Mouse (Mus musculus) myocyte (in vitro differentiated cells): ENCODE results near the gene Rc3h1. TPM values are rescaled to one million over a fixed set of nuclear protein-coding genes. Genes with fewer than 3 reads are reported as not detected.
A peak's percentile ranks its signal among the peaks of the same experiment; 100 is the strongest.

Source experiments
- H3K27me3 ChIP-seq: one replicate; pipeline ENCODE4 v1.6.1; 2011; ENCODE audit not compliant: control insufficient read depth, insufficient read depth, insufficient read length
- H3K36me3 ChIP-seq: one replicate; pipeline ENCODE4 v1.6.1; 2011; ENCODE audit not compliant: control insufficient read depth, insufficient read depth
- H3K4me2 ChIP-seq: one replicate; pipeline ENCODE4 v1.6.1; 2011; ENCODE audit warnings: low read depth, control low read depth
- H3K4me3 ChIP-seq: one replicate; pipeline ENCODE4 v1.5.1; 2011; ENCODE audit warnings: mild to moderate bottlenecking, control low read depth, moderate library complexity
- H3K79me2 ChIP-seq: one replicate; pipeline ENCODE4 v1.6.1; 2011; ENCODE audit not compliant: control insufficient read depth, insufficient read depth
- H3ac ChIP-seq: one replicate; pipeline ENCODE4 v1.6.1; 2011; ENCODE audit not compliant: control insufficient read depth, insufficient read length
- CEBPB ChIP-seq: IDR thresholded peaks from 2 replicates; pipeline ENCODE4 v1.6.1; 2011; ENCODE audit warnings: mild to moderate bottlenecking, moderate library complexity; ENCODE audit not compliant: poor library complexity, insufficient read depth, severe bottlenecking
- E2F4 ChIP-seq: IDR thresholded peaks from one replicate; pipeline ENCODE4 v1.6.1; 2011; ENCODE audit warnings: mild to moderate bottlenecking, control low read depth, moderate library complexity; ENCODE audit not compliant: insufficient read depth
- MAX ChIP-seq: IDR thresholded peaks from one replicate; pipeline ENCODE4 v1.6.1; 2011; ENCODE audit warnings: low read depth, mild to moderate bottlenecking, control low read depth
- MYOD1 ChIP-seq, 3 experiments: IDR thresholded peaks; one replicate each; pipeline ENCODE4 v1.6.1; 2011; ENCODE audit warnings: control low read depth in 2 of 3, low read depth in 2 of 3, mild to moderate bottlenecking in 2 of 3, moderate library complexity in 1 of 3; ENCODE audit not compliant: insufficient read length in 2 of 3, control insufficient read depth in 1 of 3
- MYOG ChIP-seq, 3 experiments: IDR thresholded peaks; one replicate each; pipeline ENCODE4 v1.6.1; 2011; ENCODE audit warnings: control low read depth in 2 of 3, low read depth in 2 of 3, mild to moderate bottlenecking in 2 of 3; ENCODE audit not compliant: insufficient read length in 2 of 3, control insufficient read depth in 1 of 3, insufficient read depth in 1 of 3
- POLR2A ChIP-seq: IDR thresholded peaks from one replicate; pipeline ENCODE4 v1.6.1; 2011; ENCODE audit warnings: low read depth, mild to moderate bottlenecking, control low read depth, moderate library complexity; ENCODE audit not compliant: insufficient read length
- POLR2AphosphoS2 ChIP-seq: IDR thresholded peaks from one replicate; pipeline ENCODE4 v1.6.1; 2011; ENCODE audit warnings: low read depth, control low read depth; ENCODE audit not compliant: insufficient read length
- REST ChIP-seq: IDR thresholded peaks from one replicate; pipeline ENCODE4 v1.6.1; 2011; ENCODE audit warnings: mild to moderate bottlenecking, control low read depth, moderate library complexity; ENCODE audit not compliant: insufficient read depth, insufficient read length
- SRF ChIP-seq: IDR thresholded peaks from one replicate; pipeline ENCODE4 v1.6.1; 2011; ENCODE audit warnings: low read depth; ENCODE audit not compliant: control insufficient read depth, insufficient read length
- TCF12 ChIP-seq: IDR thresholded peaks from one replicate; pipeline ENCODE4 v1.6.1; 2011; ENCODE audit warnings: mild to moderate bottlenecking, control low read depth; ENCODE audit not compliant: poor library complexity, insufficient read depth, severe bottlenecking
- TCF3 ChIP-seq: IDR thresholded peaks from one replicate; pipeline ENCODE4 v1.6.1; 2011; ENCODE audit warnings: low read depth, control low read depth; ENCODE audit not compliant: insufficient read length
- USF1 ChIP-seq: IDR thresholded peaks from one replicate; pipeline ENCODE4 v1.6.1; 2011; ENCODE audit warnings: low read depth, mild to moderate bottlenecking, control low read depth, moderate library complexity
- polyA plus RNA-seq: library from polyadenylated mRNA; unstranded; fragments of >200 nt; fragmentation: generic; extraction: Trizol; gene quantifications from one replicate; pipeline ENCODE4 v1.2.1, GENCODE M21; 2012; ENCODE audit warnings: missing spikeins

Rc3h1 gene
- polyA plus RNA-seq, 1 experiment: 2.8 TPM

- H3ac ChIP-seq: no peak overlapping the region
- H3K79me2 ChIP-seq: no peaks in the 10 kb centered on the region
- no peaks in the 10 kb centered on the region for H3K27me3 ChIP-seq
- TF ChIP-seq SRF: no peak
- TF ChIP-seq E2F4: no peak
- no peak for TF ChIP-seq POLR2AphosphoS2
- TF ChIP-seq REST: no peak
- no peak for TF ChIP-seq MYOG (IDR thresholded peaks at IDR 0.05; ENCODE audit: control insufficient read depth in 1 of 3, insufficient read depth in 1 of 3, insufficient read length in 2 of 3, low read depth in 2 of 3)
- TF ChIP-seq USF1: no peak
- TF ChIP-seq MYOD1 (IDR thresholded peaks at IDR 0.05; ENCODE audit: control insufficient read depth in 1 of 3, insufficient read length in 2 of 3, low read depth in 2 of 3): no peak
- TF ChIP-seq CEBPB: no peak
- no peak for TF ChIP-seq TCF12
- TF ChIP-seq MAX: no peak
- TF ChIP-seq TCF3: no peak
- no peak for TF ChIP-seq POLR2A
- H3K4me3 ChIP-seq: no peak overlapping the region
- H3K36me3 ChIP-seq: no peaks in the 10 kb centered on the region
- H3K4me2 ChIP-seq: no peak overlapping the region
These were observed 98.7 kb downstream of the Rc3h1 start for GRCm38 (mm10) chr1:161004942-161005341.

GRCm38 (mm10) chr1:161005526-161005925 is 99.3 kb downstream of the Rc3h1 start:
- TF ChIP-seq REST (no peak), CEBPB (no peak), MYOD1 (IDR thresholded peaks at IDR 0.05; ENCODE audit: control insufficient read depth in 1 of 3, insufficient read length in 2 of 3, low read depth in 2 of 3) (no peak), E2F4 (no peak), MYOG (IDR thresholded peaks at IDR 0.05; ENCODE audit: control insufficient read depth in 1 of 3, insufficient read depth in 1 of 3, insufficient read length in 2 of 3, low read depth in 2 of 3) (no peak), USF1 (no peak)
- no peaks in the 10 kb centered on the region for H3K27me3 ChIP-seq

GRCm38 (mm10) chr1:161006471-161006870 is 100.3 kb downstream of the Rc3h1 start:
- no peaks in the 10 kb centered on the region for H3K36me3 ChIP-seq
- TF ChIP-seq MYOD1 (IDR thresholded peaks at IDR 0.05; ENCODE audit: control insufficient read depth in 1 of 3, insufficient read length in 2 of 3, low read depth in 2 of 3) (no peak), SRF (no peak), USF1 (no peak), REST (no peak), POLR2AphosphoS2 (no peak), CEBPB (no peak), TCF3 (no peak), TCF12 (no peak), E2F4 (no peak), MAX (no peak), POLR2A (no peak), MYOG (IDR thresholded peaks at IDR 0.05; ENCODE audit: control insufficient read depth in 1 of 3, insufficient read depth in 1 of 3, insufficient read length in 2 of 3, low read depth in 2 of 3) (no peak)
- no peak overlapping the region for H3ac ChIP-seq
- H3K4me2 ChIP-seq: no peak overlapping the region
- H3K79me2 ChIP-seq: no peaks in the 10 kb centered on the region
- H3K27me3 ChIP-seq: no peaks in the 10 kb centered on the region
- no peak overlapping the region for H3K4me3 ChIP-seq

More at GRCm38 (mm10) chr1:161005526-161005925, 99.3 kb downstream of the Rc3h1 start:
- H3K36me3 ChIP-seq: no peaks in the 10 kb centered on the region
- no peaks in the 10 kb centered on the region for H3K79me2 ChIP-seq
- H3ac ChIP-seq: no peak overlapping the region
- H3K4me2 ChIP-seq: no peak overlapping the region
- no peak overlapping the region for H3K4me3 ChIP-seq

GRCm38 (mm10) chr1:161008038-161008437 is 101.8 kb downstream of the Rc3h1 start:
- no peak overlapping the region for H3ac ChIP-seq
- H3K79me2 ChIP-seq: no peaks in the 10 kb centered on the region
- no peak overlapping the region for H3K4me2 ChIP-seq
- TF ChIP-seq MAX (no peak), TCF3 (no peak), CEBPB (no peak), TCF12 (no peak)
- H3K4me3 ChIP-seq: no peak overlapping the region
- H3K36me3 ChIP-seq: no peaks in the 10 kb centered on the region
- H3K27me3 ChIP-seq: no peaks in the 10 kb centered on the region

- H3K79me2 ChIP-seq: no peaks in the 10 kb centered on the region
- TF ChIP-seq MYOG (IDR thresholded peaks at IDR 0.05; ENCODE audit: control insufficient read depth in 1 of 3, insufficient read depth in 1 of 3, insufficient read length in 2 of 3, low read depth in 2 of 3): peak in 1 of 3 experiments; percentile 24
- TF ChIP-seq MYOD1 (IDR thresholded peaks at IDR 0.05; ENCODE audit: control insufficient read depth in 1 of 3, insufficient read length in 2 of 3, low read depth in 2 of 3): peak; percentile 30 to 63 (median 30)
- no peak for TF ChIP-seq CEBPB
- TF ChIP-seq TCF12: no peak
- no peak for TF ChIP-seq TCF3
- TF ChIP-seq MAX: no peak
- TF ChIP-seq POLR2A: no peak
- TF ChIP-seq SRF: no peak
- no peak for TF ChIP-seq POLR2AphosphoS2
- TF ChIP-seq REST: no peak
- TF ChIP-seq USF1: no peak
- no peak for TF ChIP-seq E2F4
- no peaks in the 10 kb centered on the region for H3K36me3 ChIP-seq
- no peaks in the 10 kb centered on the region for H3K27me3 ChIP-seq
- no peak overlapping the region for H3K4me3 ChIP-seq
- no peak overlapping the region for H3ac ChIP-seq
- H3K4me2 ChIP-seq: peak overlapping the region; percentile 57
These were observed 104.2 kb downstream of the Rc3h1 start for GRCm38 (mm10) chr1:161010436-161010835.
